Mouse (Mus musculus) hindbrain, postnatal 0 days (tissue): ENCODE measurements around the gene Carns1. TPM values are rescaled to one million over a fixed set of nuclear protein-coding genes. Genes with fewer than 3 reads are reported as not detected.

Source experiments
- ATAC-seq: fragments of 200-750 bp; cut with Nextera tagmentation; 2 replicates; pipeline ENCODE4 v1.8.0; 2017; ENCODE audit warnings: mild to moderate bottlenecking, moderate TSS enrichment, moderate library complexity
- DNase-seq: peaks from one replicate; pipeline ENCODE4 v3.0.0-alpha.2; 2015; ENCODE audit warnings: low spot score
- H3K27ac ChIP-seq: fragments of 300-500 bp; sonication (generic); 2 replicates; pipeline ENCODE4 v1.5.1; 2014; ENCODE audit warnings: mild to moderate bottlenecking
- H3K27me3 ChIP-seq: fragments of 300-500 bp; sonication (generic); 2 replicates; pipeline ENCODE4 v1.6.1; 2014; ENCODE audit warnings: low read length, mixed read lengths; ENCODE audit not compliant: insufficient read depth
- H3K36me3 ChIP-seq: fragments of 300-500 bp; sonication (generic); 2 replicates; pipeline ENCODE4 v1.6.1; 2014; ENCODE audit warnings: low read length, mixed read lengths; ENCODE audit not compliant: insufficient read depth
- H3K4me1 ChIP-seq: fragments of 300-500 bp; sonication (generic); 2 replicates; pipeline ENCODE4 v1.6.1; 2014; ENCODE audit warnings: antibody characterized with exemption, low read length, mixed read lengths; ENCODE audit not compliant: insufficient read depth
- H3K4me2 ChIP-seq: fragments of 300-500 bp; sonication (generic); 2 replicates; pipeline ENCODE4 v1.6.1; 2014; ENCODE audit warnings: low read depth, mild to moderate bottlenecking, low read length, moderate library complexity, mixed read lengths
- H3K4me3 ChIP-seq: fragments of 300-500 bp; sonication (generic); 2 replicates; pipeline ENCODE4 v1.5.1; 2014; ENCODE audit warnings: low read length
- H3K9ac ChIP-seq: fragments of 300-500 bp; sonication (generic); replicated peaks from 2 replicates; pipeline ENCODE4 v1.6.1; 2014; ENCODE audit warnings: mild to moderate bottlenecking, low read length, moderate library complexity, mixed read lengths
- H3K9me3 ChIP-seq: fragments of 300-500 bp; sonication (generic); 2 replicates; pipeline ENCODE4 v1.6.1; 2016; ENCODE audit warnings: low read length, mixed read lengths
- CTCF ChIP-seq: IDR thresholded peaks from 2 replicates; pipeline ENCODE4 v1.5.1; 2016; ENCODE audit warnings: antibody characterized with exemption, control low read depth, low read depth
- WGBS: fragments of 180-500 bp; shearing (Covaris S2); extraction: QIAGEN DNeasy Blood & Tissue Kit; methylation state at CpG from one replicate; pipeline ENCODE4 v1.1.7; 2014; 5-methylcytosine and 5-hydroxymethylcytosine counted together
- microRNA-seq, 2 experiments: library from miRNA; unstranded; fragments of <30 nt; microRNA quantifications; one replicate each; pipeline ENCODE4; 2016
- polyA plus RNA-seq: library from polyadenylated mRNA; unstranded; fragments of >200 nt; fragmentation: Nextera tagmentation; extraction: Ambion mirVana; gene quantifications from 2 replicates; pipeline ENCODE4 v1.2.1, GENCODE M21; 2015
- total RNA-seq: library from RNA; depleted of rRNA; stranded (reverse); fragments of >200 nt; gene quantifications from 2 replicates; pipeline ENCODE4 v1.2.3, GENCODE M21; 2014; rRNA removed

The Carns1 gene
- total and polyA plus RNA-seq, 2 experiments from 2014 or later: 7.5 to 8.3 TPM

DNA sequence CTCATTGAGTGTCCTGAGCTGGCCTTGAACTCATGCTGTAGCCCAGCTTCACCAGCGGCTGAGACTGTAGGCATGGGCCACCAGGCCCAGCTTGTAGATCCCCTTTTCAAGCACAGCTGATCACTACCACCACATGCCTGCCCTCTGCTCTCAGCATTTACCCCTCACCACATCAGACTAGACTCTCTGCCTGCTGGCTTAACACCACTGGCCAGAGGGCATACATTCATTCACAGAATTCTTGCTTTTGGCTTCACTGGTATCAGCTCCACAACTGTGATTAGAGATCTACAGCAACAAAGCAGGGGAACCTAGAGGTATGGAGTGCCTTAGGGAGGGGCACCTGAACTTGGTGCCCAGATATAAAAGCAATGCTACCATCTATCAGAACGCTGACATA is 54.8 kb downstream of the Carns1 start:
- Histone ChIP-seq H3K9ac (no peak overlapping the region), H3K27ac (peak overlapping the region; percentile 87; the same call in 1 of the 2 replicates), H3K4me1 (peaks cover 8% of the 10 kb centered on the region)

GRCm38 (mm10) chr19:4119716-4120487 is 55.4 kb downstream of the Carns1 start:
- no peak for TF ChIP-seq CTCF
- 92% methylated on average over 6 of the region's 6 CpGs for WGBS

More for the DNA sequence above, 54.8 kb downstream of the Carns1 start:
- DNase-seq: no peak
- H3K36me3 ChIP-seq: peaks cover 6% of the 10 kb centered on the region; the same call in 1 of the 2 replicates
- H3K9me3 ChIP-seq: no peaks in the 10 kb centered on the region
- H3K4me3 ChIP-seq: peak overlapping the region; percentile 41; the same call in 1 of the 2 replicates
- WGBS: 96% methylated on average over 2 of the region's 2 CpGs
- no peak for TF ChIP-seq CTCF
- no peak for ATAC-seq
- no peaks in the 10 kb centered on the region for H3K27me3 ChIP-seq
- peak overlapping the region; percentile 50 for H3K4me2 ChIP-seq

DNA sequence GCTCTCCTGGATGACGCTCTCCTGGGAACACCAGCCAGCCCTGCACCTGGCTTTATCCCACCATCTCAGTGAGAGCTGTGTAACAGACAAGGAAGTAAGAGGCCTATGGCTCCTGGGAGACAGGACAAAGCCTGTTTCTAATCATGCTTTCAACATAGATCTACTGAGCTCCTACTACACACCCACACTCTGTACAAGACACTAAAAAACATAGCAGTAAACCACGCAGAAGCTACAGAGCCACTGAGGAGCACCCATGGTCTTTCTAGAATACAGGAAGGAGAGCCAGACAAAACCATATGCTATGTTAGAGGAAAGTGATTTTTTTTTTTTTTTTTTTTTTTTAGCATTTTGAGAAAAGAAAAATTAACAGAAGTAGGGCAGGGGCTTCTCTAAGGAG is 56.9 kb downstream of the Carns1 start:
- Histone ChIP-seq H3K27ac (no peak overlapping the region), H3K4me2 (no peak overlapping the region), H3K4me3 (no peak overlapping the region), H3K27me3 (no peaks in the 10 kb centered on the region), H3K9me3 (no peaks in the 10 kb centered on the region), H3K36me3 (peaks cover 14% of the 10 kb centered on the region; the same call in 1 of the 2 replicates), H3K4me1 (peaks cover 8% of the 10 kb centered on the region), H3K9ac (no peak overlapping the region)
- DNase-seq (no peak), ATAC-seq (no peak)
- TF ChIP-seq CTCF: no peak
- WGBS: 97% methylated on average over 2 of the region's 2 CpGs

More at GRCm38 (mm10) chr19:4119716-4120487, 55.4 kb downstream of the Carns1 start:
- no peak for DNase-seq
- Histone ChIP-seq H3K4me3 (no peak overlapping the region), H3K9me3 (no peaks in the 10 kb centered on the region), H3K9ac (no peak overlapping the region), H3K4me2 (peak overlapping the region; percentile 50; the same call in 1 of the 2 replicates), H3K36me3 (peaks cover 10% of the 10 kb centered on the region; the same call in 1 of the 2 replicates), H3K4me1 (peaks cover 8% of the 10 kb centered on the region), H3K27ac (no peak overlapping the region), H3K27me3 (no peaks in the 10 kb centered on the region)
- ATAC-seq: no peak

DNA sequence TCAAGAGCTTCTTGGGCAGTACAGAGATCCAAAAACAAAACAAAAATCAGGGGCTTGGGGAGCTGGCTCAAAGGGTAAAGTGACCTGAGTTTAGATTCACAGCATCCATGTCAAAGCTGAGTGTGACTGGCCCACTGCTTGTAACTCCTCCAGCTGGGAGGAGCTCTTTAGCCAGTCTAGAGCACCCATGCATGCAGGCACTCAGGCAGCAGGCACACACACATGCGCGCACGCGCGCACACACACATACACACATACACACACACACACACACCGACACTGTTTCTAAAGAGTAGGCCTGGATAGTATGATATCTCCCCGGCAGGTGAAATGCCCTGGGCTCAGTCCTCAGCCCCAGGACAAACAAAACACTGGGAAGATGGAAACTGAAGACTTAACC is 58.3 kb downstream of the Carns1 start:
- H3K9me3 ChIP-seq: no peaks in the 10 kb centered on the region
- ATAC-seq: no peak
- peaks cover 26% of the 10 kb centered on the region; the same call in 1 of the 2 replicates for H3K36me3 ChIP-seq
- H3K4me3 ChIP-seq: no peak overlapping the region
- H3K4me2 ChIP-seq: no peak overlapping the region
- H3K4me1 ChIP-seq: peaks cover 8% of the 10 kb centered on the region
- H3K27me3 ChIP-seq: no peaks in the 10 kb centered on the region
- WGBS: over 99% methylated on average over 7 of the region's 7 CpGs
- no peak for TF ChIP-seq CTCF
- H3K27ac ChIP-seq: no peak overlapping the region
- no peak for DNase-seq
- no peak overlapping the region for H3K9ac ChIP-seq

DNA sequence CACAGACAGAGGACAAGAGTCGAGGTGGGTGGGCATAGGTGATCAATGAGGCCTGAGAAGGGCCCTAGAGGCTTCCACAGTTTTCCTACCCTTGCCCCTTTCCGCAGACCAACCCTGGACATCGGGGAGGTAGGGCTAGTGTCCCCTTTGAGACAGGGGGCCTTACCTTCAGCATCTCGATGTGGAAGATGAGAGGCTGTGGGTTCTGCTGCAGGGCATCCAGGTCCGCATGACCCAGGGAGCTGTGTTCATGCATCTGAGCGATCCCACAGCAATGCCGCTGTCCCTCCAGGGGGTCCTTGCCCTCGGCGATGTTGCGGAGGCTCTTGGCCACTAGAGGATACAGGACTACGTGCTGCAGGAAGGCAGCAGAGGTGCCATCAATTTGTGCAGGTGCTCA is 59.5 kb downstream of the Carns1 start:
- 75% methylated on average over 11 of the region's 11 CpGs for WGBS

DNA sequence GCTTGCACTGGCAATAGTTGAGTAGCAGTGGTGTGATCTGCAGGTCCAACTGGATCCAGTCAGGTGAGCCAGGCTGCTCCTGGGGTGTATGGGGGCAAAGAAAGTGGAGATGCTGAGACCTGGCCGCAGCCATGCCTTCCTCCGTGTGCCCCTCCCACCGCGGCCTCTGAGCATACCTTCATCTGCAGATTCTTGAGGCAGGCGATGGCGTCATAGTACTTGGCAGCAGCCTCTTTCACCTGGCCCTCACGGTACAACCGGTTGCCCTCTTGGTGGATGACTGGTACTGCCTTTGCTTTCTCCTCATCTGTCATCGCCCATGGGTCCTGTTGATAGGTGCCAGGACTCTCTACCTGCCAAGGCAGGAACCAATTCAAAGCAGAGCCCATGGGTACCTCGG is 60.1 kb downstream of the Carns1 start:
- TF ChIP-seq CTCF: no peak
- Histone ChIP-seq H3K4me1 (peaks cover under 1% of the 10 kb centered on the region; the same call in 1 of the 2 replicates), H3K27ac (no peak overlapping the region), H3K27me3 (no peaks in the 10 kb centered on the region), H3K9me3 (no peaks in the 10 kb centered on the region), H3K4me2 (no peak overlapping the region), H3K36me3 (peaks cover 31% of the 10 kb centered on the region; the same call in 1 of the 2 replicates), H3K9ac (no peak overlapping the region), H3K4me3 (no peak overlapping the region)
- ATAC-seq: no peak
- 95% methylated on average over 10 of the region's 10 CpGs for WGBS
- DNase-seq: no peak

More for the DNA sequence above, 59.5 kb downstream of the Carns1 start:
- TF ChIP-seq CTCF: no peak
- Histone ChIP-seq H3K9me3 (no peaks in the 10 kb centered on the region), H3K36me3 (peaks cover 31% of the 10 kb centered on the region; the same call in 1 of the 2 replicates), H3K27ac (no peak overlapping the region), H3K27me3 (no peaks in the 10 kb centered on the region), H3K4me1 (peaks cover 7% of the 10 kb centered on the region), H3K4me2 (no peak overlapping the region), H3K4me3 (no peak overlapping the region), H3K9ac (no peak overlapping the region)
- DNase-seq (no peak), ATAC-seq (no peak)

- Histone ChIP-seq H3K36me3 (peaks cover 33% of the 10 kb centered on the region; the same call in 1 of the 2 replicates), H3K27me3 (no peaks in the 10 kb centered on the region), H3K9ac (no peak overlapping the region), H3K4me3 (no peak overlapping the region), H3K4me2 (no peak overlapping the region), H3K27ac (no peak overlapping the region), H3K9me3 (no peaks in the 10 kb centered on the region), H3K4me1 (no peaks in the 10 kb centered on the region)
- no peak for ATAC-seq
- no peak for TF ChIP-seq CTCF
- 86% methylated on average over 10 of the region's 10 CpGs for WGBS
- DNase-seq: no peak
These were observed 60.7 kb downstream of the Carns1 start for GRCm38 (mm10) chr19:4114551-4114950.

Small RNA genes within 50 kb of the gene (microRNA-seq; reads per million reads assigned to microRNA genes)
- 0 reads per million in 2 experiments for gene Gm26115

Other genes with a start within 250 kb of the Carns1 start
Only the 30 nearest of the 32 such genes appear.
- not detected in 2 replicates for gene Aldh3b3, start 216.8 kb downstream of the Carns1 start, total RNA-seq
- gene Aldh3b3, start 216.8 kb downstream of the Carns1 start, polyA plus RNA-seq: not detected in 2 replicates
- 0.32 and 1.1 TPM in 2 replicates for gene Aldh3b2, start 203.2 kb downstream of the Carns1 start, total RNA-seq
- gene Aldh3b2, start 203.2 kb downstream of the Carns1 start, polyA plus RNA-seq: 0.95 and 1.4 TPM in 2 replicates
- 3.3 and 7.3 TPM in 2 replicates for gene Acy3, start 188.9 kb downstream of the Carns1 start, total RNA-seq
- gene Acy3, start 188.9 kb downstream of the Carns1 start, polyA plus RNA-seq: 2.8 and 3.5 TPM in 2 replicates
- gene Tbx10, start 182.7 kb downstream of the Carns1 start, total RNA-seq: not detected in 2 replicates
- 0.36 and 0.39 TPM in 2 replicates for gene Tbx10, start 182.7 kb downstream of the Carns1 start, polyA plus RNA-seq
- 23.5 and 29.1 TPM in 2 replicates for gene Nudt8, start 174.9 kb downstream of the Carns1 start, total RNA-seq
- 25.9 and 26.0 TPM in 2 replicates for gene Nudt8, start 174.9 kb downstream of the Carns1 start, polyA plus RNA-seq
- gene Gm49405, start 174.9 kb downstream of the Carns1 start, total RNA-seq: 2.5 and 3.5 TPM in 2 replicates
- 2.1 and 2.2 TPM in 2 replicates for gene Gm49405, start 174.9 kb downstream of the Carns1 start, polyA plus RNA-seq
- gene Doc2g, start 172.2 kb downstream of the Carns1 start, total RNA-seq: 3.7 and 3.9 TPM in 2 replicates
- 3.5 and 3.7 TPM in 2 replicates for gene Doc2g, start 172.2 kb downstream of the Carns1 start, polyA plus RNA-seq
- 160 and 203 TPM in 2 replicates for gene Ndufv1, start 162.7 kb downstream of the Carns1 start, total RNA-seq
- gene Ndufv1, start 162.7 kb downstream of the Carns1 start, polyA plus RNA-seq: 285 and 291 TPM in 2 replicates
- 317 and 335 TPM in 2 replicates for gene Gstp1, start 137.5 kb downstream of the Carns1 start, total RNA-seq
- 575 and 599 TPM in 2 replicates for gene Gstp1, start 137.5 kb downstream of the Carns1 start, polyA plus RNA-seq
- gene Gstp2, start 129.5 kb downstream of the Carns1 start, total RNA-seq: 0.52 TPM in 1 of 2 replicates, not detected in the other
- gene Gstp2, start 129.5 kb downstream of the Carns1 start, polyA plus RNA-seq: 2.2 and 3.0 TPM in 2 replicates
- not detected in 2 replicates for gene Gstp3, start 115.9 kb downstream of the Carns1 start, total RNA-seq
- gene Gstp3, start 115.9 kb downstream of the Carns1 start, polyA plus RNA-seq: not detected in 2 replicates
- not detected in 2 replicates for gene Cabp2, start 93.9 kb downstream of the Carns1 start, total RNA-seq
- gene Cabp2, start 93.9 kb downstream of the Carns1 start, polyA plus RNA-seq: not detected in 2 replicates
- gene Cdk2ap2, start 78.3 kb downstream of the Carns1 start, total RNA-seq: 49.4 and 57.5 TPM in 2 replicates
- 63.9 and 64.6 TPM in 2 replicates for gene Cdk2ap2, start 78.3 kb downstream of the Carns1 start, polyA plus RNA-seq
- 134 and 142 TPM in 2 replicates for gene Pitpnm1, start 75.5 kb downstream of the Carns1 start, total RNA-seq
- gene Pitpnm1, start 75.5 kb downstream of the Carns1 start, polyA plus RNA-seq: 88.0 and 91.9 TPM in 2 replicates
- gene Aip, start 49.6 kb downstream of the Carns1 start, total RNA-seq: 33.4 and 38.2 TPM in 2 replicates
- 89.4 and 94.3 TPM in 2 replicates for gene Aip, start 49.6 kb downstream of the Carns1 start, polyA plus RNA-seq
- 0.37 TPM in 1 of 2 replicates, not detected in the other for gene Gpr152, start 35.7 kb downstream of the Carns1 start, total RNA-seq
- 0.05 TPM in 1 of 2 replicates, not detected in the other for gene Gpr152, start 35.7 kb downstream of the Carns1 start, polyA plus RNA-seq
- gene Cabp4, start 31.4 kb downstream of the Carns1 start, total RNA-seq: not detected in 2 replicates
- 0.29 and 0.51 TPM in 2 replicates for gene Cabp4, start 31.4 kb downstream of the Carns1 start, polyA plus RNA-seq
- 71.5 and 137 TPM in 2 replicates for gene Coro1b, start 26.9 kb downstream of the Carns1 start, total RNA-seq
- gene Coro1b, start 26.9 kb downstream of the Carns1 start, polyA plus RNA-seq: 90.7 and 114 TPM in 2 replicates
- gene Ptprcap, start 21.9 kb downstream of the Carns1 start, total RNA-seq: 1.0 TPM in 1 of 2 replicates, not detected in the other
- 0.40 and 0.44 TPM in 2 replicates for gene Ptprcap, start 21.9 kb downstream of the Carns1 start, polyA plus RNA-seq
- 17.6 and 24.7 TPM in 2 replicates for gene Rps6kb2, start 12.1 kb downstream of the Carns1 start, total RNA-seq
- 49.6 and 56.5 TPM in 2 replicates for gene Rps6kb2, start 12.1 kb downstream of the Carns1 start, polyA plus RNA-seq
- gene Tbc1d10c, start 15.8 kb upstream of the Carns1 start, total RNA-seq: 2.7 and 3.8 TPM in 2 replicates
- gene Tbc1d10c, start 15.8 kb upstream of the Carns1 start, polyA plus RNA-seq: 0.95 and 1.4 TPM in 2 replicates
- gene Ppp1ca, start 16.6 kb upstream of the Carns1 start, total RNA-seq: 502 and 597 TPM in 2 replicates
- gene Ppp1ca, start 16.6 kb upstream of the Carns1 start, polyA plus RNA-seq: 564 and 571 TPM in 2 replicates
- 15.8 and 25.8 TPM in 2 replicates for gene Rad9a, start 26.2 kb upstream of the Carns1 start, total RNA-seq
- gene Rad9a, start 26.2 kb upstream of the Carns1 start, polyA plus RNA-seq: 13.7 and 14.6 TPM in 2 replicates
- gene Clcf1, start 38.8 kb upstream of the Carns1 start, total RNA-seq: 0.42 and 3.8 TPM in 2 replicates
- 0.83 TPM in 2 replicates for gene Clcf1, start 38.8 kb upstream of the Carns1 start, polyA plus RNA-seq
- not detected in 2 replicates for gene AC109138.7, start 38.9 kb upstream of the Carns1 start, total RNA-seq
- gene AC109138.7, start 38.9 kb upstream of the Carns1 start, polyA plus RNA-seq: not detected in 2 replicates
- gene Pold4, start 56.4 kb upstream of the Carns1 start, total RNA-seq: 28.1 and 28.7 TPM in 2 replicates
- 24.5 and 26.2 TPM in 2 replicates for gene Pold4, start 56.4 kb upstream of the Carns1 start, polyA plus RNA-seq
- 64.6 and 69.6 TPM in 2 replicates for gene Ssh3, start 93.7 kb upstream of the Carns1 start, total RNA-seq
- gene Ssh3, start 93.7 kb upstream of the Carns1 start, polyA plus RNA-seq: 18.9 and 21.8 TPM in 2 replicates
- 97.2 and 121 TPM in 2 replicates for gene Ankrd13d, start 107.7 kb upstream of the Carns1 start, total RNA-seq
- 70.9 and 71.5 TPM in 2 replicates for gene Ankrd13d, start 107.7 kb upstream of the Carns1 start, polyA plus RNA-seq
- 138 and 142 TPM in 2 replicates for gene Grk2, start 130.7 kb upstream of the Carns1 start, total RNA-seq
- gene Grk2, start 130.7 kb upstream of the Carns1 start, polyA plus RNA-seq: 25.8 and 26.2 TPM in 2 replicates
- gene Kdm2a, start 222.8 kb upstream of the Carns1 start, total RNA-seq: 67.5 and 73.7 TPM in 2 replicates
- 18.0 and 19.8 TPM in 2 replicates for gene Kdm2a, start 222.8 kb upstream of the Carns1 start, polyA plus RNA-seq